Mouse (Mus musculus) megakaryocyte progenitor cell, adult 5-6 weeks (primary cell): ENCODE data around the gene Lrrc8b. TPM values are rescaled to one million over a fixed set of nuclear protein-coding genes. Genes with fewer than 3 reads are reported as not detected.
A peak's percentile ranks its signal among the peaks of the same experiment; 100 is the strongest.

ENCODE experiments used
- ATAC-seq: replicated peaks from 2 replicates; pipeline ENCODE4 v1.8.0; 2016; ENCODE audit warnings: mild to moderate bottlenecking, moderate TSS enrichment, inconsistent platforms; ENCODE audit not compliant: poor library complexity
- total RNA-seq, 2 experiments: library from RNA; stranded (forward) in 1 of 2; stranded (reverse) in 1 of 2; fragments of 157-497, 149-512 nt in 1 of 2; fragments of 200-1000 nt in 1 of 2; gene quantifications; 2 replicates each; pipeline versions ENCODE4 v1.2.3 to v1.2.4; 2015 to 2017

Gene Lrrc8b
- total RNA-seq, 2 experiments from 2014 or later: 8.0 to 20.5 TPM

- ATAC-seq: no peak
These were observed 100.7 kb downstream of the Lrrc8b start for GRCm38 (mm10) chr5:105516290-105516689.

GRCm38 (mm10) chr5:105517992-105518625 is 102.5 kb downstream of the Lrrc8b start:
- ATAC-seq: peak; percentile 13

DNA sequence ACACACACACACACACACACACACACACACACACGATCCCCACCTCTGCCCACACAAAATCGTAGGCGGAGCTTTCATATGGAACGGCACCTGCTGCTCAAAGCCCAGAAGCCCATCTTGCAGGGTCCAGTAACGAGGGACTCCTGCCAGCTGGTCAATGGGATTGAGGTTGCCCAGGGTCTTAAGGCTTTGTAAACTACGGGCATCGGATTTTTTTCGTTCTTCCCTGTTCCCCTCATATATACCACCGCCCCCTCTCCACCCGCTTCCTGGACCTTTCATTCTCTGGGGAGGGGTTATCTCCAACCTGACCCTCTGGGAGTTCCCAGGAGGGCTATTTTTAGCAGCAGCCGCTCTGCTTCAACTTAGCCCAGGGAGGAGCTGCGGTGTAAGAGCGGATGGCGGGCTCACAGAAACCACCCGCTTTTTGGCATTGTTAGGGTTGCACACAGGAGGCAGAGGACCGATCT is 103.1 kb downstream of the Lrrc8b start:
- peak; percentile 16 for ATAC-seq

GRCm38 (mm10) chr5:105519096-105519975 is 103.8 kb downstream of the Lrrc8b start, which contains the start of gene Lrrc8c:
TSS of gene Lrrc8c (plus strand) at chr5:105519388.
- peak; percentile 62 for ATAC-seq

GRCm38 (mm10) chr5:105519976-105520300 is 104.4 kb downstream of the Lrrc8b start:
- no peak for ATAC-seq

DNA sequence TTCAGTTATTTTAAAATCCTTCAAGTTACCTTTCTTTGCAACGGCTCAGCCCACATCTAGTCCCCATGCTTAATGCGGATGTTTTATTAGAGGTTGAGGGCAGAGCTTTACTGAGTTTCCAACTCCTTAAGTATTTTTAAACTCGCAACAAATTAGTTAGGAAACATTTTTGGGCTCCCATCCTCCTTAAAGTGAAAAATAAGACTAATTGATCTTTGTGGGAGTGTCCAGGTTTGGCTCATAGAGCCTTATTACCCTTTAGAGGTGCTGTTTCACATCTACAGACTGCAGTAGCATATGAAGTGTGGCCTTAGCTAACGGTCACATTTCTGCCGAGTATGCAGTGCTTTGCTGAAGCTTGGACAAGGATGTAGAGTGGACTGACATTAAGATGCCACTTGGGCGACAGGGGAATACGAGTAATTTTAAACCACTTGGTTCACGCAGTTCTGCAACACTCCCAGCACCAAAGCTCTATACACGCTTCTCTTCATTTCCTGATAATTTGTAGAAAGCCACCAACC is 104.9 kb downstream of the Lrrc8b start:
- no peak for ATAC-seq

DNA sequence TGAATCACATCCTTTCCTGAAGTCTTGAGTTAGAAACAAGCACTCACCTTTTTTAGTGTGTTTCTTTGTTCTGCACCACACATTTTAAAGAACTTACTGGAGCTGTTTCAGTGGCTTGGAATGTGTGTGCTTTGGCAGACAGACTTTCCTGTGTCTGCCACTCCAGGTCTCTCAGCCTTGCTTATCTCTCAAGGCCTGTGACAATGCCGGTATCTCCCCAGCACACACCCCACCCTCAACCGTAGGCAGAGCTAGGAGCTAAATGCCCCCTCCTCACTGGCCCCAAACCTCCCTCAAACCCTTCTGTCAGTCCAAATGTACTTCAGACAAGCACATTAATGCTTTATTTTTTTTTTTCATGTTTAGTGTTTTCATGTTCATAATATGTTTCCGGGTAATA is 107.9 kb downstream of the Lrrc8b start:
- ATAC-seq: peak; percentile 43

DNA sequence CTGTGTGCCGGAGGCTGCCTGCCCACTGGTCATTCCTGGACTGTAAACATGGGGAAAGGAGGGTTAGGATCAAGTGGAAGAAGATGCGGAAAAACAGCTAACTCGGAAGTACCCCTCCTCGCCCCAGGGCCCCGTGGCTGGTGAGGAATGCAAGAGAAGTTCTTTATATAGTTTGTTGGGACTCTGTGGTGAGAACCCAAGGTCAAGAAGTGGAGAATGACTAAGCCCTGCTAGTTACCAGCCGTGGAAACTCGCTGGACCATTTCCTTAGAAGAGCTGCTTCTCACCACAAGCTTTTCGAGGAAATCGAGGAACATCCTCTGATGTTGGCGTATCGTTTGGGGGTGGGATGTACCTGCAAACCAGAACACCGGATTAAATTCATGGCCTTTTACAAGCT is 109.4 kb downstream of the Lrrc8b start:
- ATAC-seq: no peak

DNA sequence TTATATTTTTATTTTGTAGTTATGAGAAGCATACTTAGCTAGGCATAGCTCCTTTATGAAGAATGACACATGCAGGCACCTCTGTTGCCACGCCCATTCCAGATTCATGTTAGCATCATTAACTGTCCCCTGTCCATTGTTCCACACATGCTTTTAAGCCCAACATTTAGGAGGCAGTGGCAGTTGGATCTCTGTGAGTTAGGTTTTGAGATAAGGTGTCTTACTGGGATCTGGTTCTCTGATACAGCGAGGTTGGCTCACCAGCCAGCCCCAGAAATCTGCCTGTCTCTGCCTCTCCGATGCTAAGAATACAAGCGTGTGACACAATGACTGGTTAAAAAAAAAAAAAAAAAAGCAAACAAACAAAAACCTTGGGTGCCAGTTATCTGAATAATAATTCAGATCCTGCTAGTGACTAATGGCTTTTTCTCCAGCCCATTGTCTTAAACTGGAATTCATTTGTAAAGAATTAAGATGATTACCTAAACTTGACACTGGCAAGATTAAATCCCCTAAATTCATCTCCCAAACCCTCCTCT is 110.6 kb downstream of the Lrrc8b start:
- peak; percentile 63 for ATAC-seq

- ATAC-seq: no peak
These were observed 111.2 kb downstream of the Lrrc8b start for GRCm38 (mm10) chr5:105526766-105527165.

GRCm38 (mm10) chr5:105527477-105528331 is 112.1 kb downstream of the Lrrc8b start:
- peak; percentile 48 for ATAC-seq

DNA sequence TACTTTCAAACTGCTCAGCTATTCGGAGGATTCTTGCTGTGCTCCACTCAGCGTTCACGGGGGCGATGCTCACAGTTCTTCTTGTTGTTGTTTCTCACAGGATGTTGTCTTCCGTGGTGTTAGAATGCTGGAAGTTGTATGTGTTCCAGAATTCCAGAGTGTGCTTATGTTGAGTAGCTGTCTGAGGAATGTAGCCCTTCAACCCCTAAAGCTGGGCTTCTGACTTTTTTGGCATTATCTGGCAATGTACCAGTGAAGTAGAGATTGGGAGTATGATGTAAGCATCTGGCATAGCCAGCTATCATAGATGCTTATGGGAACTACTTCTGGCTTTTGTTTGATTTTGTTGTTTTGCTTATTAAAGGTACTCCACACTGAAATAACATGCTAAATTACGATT is 115.0 kb downstream of the Lrrc8b start:
- no peak for ATAC-seq

GRCm38 (mm10) chr5:105535186-105535585 is 119.6 kb downstream of the Lrrc8b start:
- ATAC-seq: no peak

DNA sequence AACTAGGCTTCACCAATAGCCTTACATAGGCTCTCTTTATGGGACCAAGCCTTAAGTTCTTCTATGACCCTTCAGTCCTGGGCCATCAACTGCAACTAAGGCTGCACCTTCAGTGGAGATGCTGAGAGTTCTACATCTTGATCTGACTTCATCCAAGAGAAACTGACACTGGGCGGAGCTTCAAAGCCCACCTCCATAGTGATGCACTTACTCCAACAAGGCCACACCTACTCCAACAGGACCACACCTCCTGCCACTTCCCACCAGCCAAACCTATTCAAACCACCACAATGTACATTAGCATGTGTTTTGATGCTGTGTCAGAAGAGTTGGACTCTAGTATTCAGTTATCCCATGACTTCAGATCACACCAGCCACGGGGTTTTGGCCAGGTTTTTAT is 120.6 kb downstream of the Lrrc8b start:
- no peak for ATAC-seq

DNA sequence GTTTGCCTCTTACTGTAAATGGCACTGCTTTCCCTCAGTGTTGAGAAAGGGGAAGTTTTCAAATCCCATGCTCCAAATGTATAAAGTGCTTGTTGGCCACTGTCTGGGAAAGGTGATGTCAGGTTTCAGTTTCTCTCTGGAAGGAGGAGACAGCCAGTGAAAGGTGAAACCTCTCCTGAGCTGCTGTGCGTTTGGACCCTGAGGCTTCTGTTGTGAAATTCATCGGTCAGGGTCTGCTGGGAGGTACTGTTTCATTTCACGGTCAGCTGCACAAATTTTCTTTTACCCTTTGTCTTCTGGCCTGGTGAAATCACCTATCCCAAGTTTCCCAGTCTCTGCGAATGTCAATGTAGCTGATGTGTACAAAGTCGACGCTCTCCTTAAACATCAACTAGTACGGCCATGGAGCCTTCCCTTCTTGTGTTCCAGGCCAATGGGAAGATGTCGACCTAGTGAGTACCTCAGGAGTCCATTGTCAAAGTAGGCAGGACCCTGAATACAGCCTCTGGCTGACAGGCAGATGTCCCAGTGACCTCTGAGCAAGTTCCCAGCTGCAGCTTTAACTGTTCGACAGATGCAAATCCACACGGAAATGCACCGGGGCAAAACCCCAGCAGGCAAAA is 121.6 kb downstream of the Lrrc8b start:
- no peak for ATAC-seq

Other genes with a start within 250 kb of the Lrrc8b start
- not detected in 2 replicates for gene Gbp10, start 176.2 kb upstream of the Lrrc8b start, total RNA-seq (2015)
- gene Gbp10, start 176.2 kb upstream of the Lrrc8b start, total RNA-seq (2017): 0.75 TPM in 1 of 2 replicates, not detected in the other
- gene Gm43302, start 122.1 kb upstream of the Lrrc8b start, total RNA-seq (2015): 0.32 TPM in 1 of 2 replicates, not detected in the other
- gene Gm43302, start 122.1 kb upstream of the Lrrc8b start, total RNA-seq (2017): 0.20 TPM in 1 of 2 replicates, not detected in the other
- 0.07 and 0.15 TPM in 2 replicates for gene Gbp6, start 122.1 kb upstream of the Lrrc8b start, total RNA-seq (2015)
- gene Gbp6, start 122.1 kb upstream of the Lrrc8b start, total RNA-seq (2017): 0.64 and 0.75 TPM in 2 replicates
- 27.6 and 35.9 TPM in 2 replicates for gene Lrrc8c, start 103.6 kb downstream of the Lrrc8b start, total RNA-seq (2015)
- 5.5 and 7.4 TPM in 2 replicates for gene Lrrc8c, start 103.6 kb downstream of the Lrrc8b start, total RNA-seq (2017)